Mouse (Mus musculus) left cerebral cortex, postnatal 4 days (tissue): ENCODE measurements around the gene Rbms3. TPM values are rescaled to one million over a fixed set of nuclear protein-coding genes. Genes with fewer than 3 reads are reported as not detected.

Experiments
- DNase-seq: peaks from one replicate; pipeline ENCODE4 v3.0.0-alpha.2; 2022
- intact Hi-C: fragments of 180-260 bp; cut with DNase I; formaldehyde crosslinking; loops from one replicate; pipeline ENCODE4 v1.15.1; 2025
- total RNA-seq, 2 experiments: library from RNA; stranded (reverse); gene quantifications; 2 replicates each; pipeline ENCODE4 v1.2.3; 2021

The Rbms3 gene
- total RNA-seq: 10 to 100 TPM; 18.3 to 22.5 TPM

- DNase-seq: peak; percentile 12
- intact Hi-C loops: no loop called here
Observed at GRCm38 (mm10) chr9:117629771-117630170, at the start of gene Rbms3. Gene Rbms3 (minus strand): TSS chr9:117629913.

- intact Hi-C loops: no loop called here
- DNase-seq: no peak
Observed at GRCm38 (mm10) chr9:117673311-117673710, 43.6 kb upstream of the Rbms3 start.

DNA sequence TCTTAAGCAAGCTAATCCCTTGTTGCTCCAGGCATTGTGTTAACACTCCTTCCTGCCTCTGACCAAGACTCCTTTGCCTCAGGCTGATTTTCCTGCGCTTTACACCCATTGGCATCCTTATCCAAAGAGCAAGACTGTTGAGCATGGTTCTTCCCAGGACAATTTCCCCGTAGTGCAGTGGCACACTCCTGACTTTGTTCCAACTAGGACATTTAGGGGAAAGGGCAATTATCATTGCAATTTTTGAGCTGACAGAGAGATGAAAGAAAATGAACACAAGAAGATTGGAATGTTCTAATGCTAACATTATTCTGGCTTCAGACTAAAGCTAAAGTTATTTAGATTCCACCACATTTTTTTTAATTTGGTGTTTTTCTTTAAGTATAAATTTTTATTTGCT, 24.9 kb upstream of the Rbms3 start:
- intact Hi-C loops: no loop called here

GRCm38 (mm10) chr9:117653641-117654040, 23.9 kb upstream of the Rbms3 start:
- intact Hi-C loops: no loop called here
- DNase-seq: no peak

More for the DNA sequence above, 24.9 kb upstream of the Rbms3 start:
- DNase-seq: no peak

DNA sequence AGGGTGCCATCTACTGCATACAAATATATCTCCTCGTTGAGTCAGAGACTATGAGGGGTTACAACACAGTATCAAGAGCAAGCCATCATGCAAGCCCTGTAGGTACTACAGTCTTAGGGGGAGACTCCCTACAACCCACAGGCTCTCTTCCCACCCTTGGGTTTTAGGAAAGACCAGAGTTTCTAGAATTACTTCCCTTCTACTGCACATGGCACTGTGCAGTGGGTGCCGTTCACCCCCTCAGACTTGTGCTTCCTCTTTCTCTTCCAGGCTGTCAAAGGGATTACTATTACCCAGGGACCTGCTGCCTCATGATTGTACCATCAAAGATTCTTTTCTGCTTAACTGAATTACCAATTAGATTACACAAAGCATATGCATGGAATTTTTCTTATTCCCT, 16.4 kb upstream of the Rbms3 start:
- intact Hi-C loops: no loop called here
- DNase-seq: no peak

DNA sequence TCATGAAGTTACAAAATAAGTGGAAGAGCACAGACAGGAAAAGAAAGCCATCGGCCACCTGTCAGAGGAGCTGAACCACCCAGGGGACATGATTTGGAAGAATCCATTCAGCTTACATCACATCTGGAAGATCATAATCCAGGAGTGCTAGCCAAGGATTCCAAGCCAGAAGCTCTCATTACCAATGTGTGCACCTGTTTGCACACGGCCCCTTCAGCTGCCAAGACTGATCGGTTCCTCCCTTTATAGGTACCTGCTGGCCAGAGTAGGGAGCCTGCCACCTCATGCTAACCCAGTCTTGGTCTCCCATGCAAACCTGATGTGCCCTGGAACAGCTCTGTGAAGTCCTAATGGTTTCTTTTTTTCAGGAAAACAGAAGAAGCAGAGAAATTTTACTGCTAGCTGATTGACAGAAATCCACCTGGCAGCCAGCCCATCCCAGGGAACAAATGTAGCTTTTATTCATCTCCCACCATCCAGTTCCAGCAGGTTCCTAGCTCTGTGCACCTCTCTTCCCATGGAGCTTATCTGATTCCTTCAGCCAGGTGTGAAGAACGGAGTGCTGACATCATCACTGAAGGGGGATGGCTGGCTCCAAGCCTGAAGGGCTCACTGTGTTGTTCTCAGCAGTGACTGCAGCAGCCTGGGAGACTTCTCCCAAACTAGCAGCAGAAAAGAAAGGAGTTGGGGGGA, 11.5 kb upstream of the Rbms3 start:
- intact Hi-C loops: no loop called here
- no peak for DNase-seq

DNA sequence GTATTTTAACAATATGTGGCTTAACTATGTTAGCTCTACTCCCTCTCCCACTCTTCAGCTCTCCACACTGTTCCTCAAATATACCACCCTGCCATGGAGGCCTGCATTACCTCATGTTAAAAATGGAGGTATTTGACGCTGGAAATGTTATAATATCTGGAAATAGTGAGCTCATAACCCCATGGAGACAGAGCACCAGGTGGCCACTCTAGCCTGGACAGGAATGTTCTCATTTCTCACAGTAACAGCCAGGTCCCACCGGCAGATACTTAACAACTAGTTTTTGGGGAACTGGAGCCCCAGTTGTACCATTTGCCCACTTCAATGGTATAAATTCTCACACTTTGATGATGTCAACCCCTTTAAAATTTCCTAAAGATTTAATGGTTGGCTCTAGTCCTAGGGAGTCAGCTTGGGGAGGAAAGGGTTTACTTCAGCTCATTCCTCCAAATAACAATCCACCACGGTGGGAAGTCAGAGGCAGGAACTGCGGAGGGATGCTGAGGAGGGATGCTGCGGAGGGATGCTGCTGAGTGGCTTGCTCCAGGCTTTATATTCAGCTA, 9.0 kb upstream of the Rbms3 start:
- intact Hi-C loops: no loop called here
- no peak for DNase-seq

DNA sequence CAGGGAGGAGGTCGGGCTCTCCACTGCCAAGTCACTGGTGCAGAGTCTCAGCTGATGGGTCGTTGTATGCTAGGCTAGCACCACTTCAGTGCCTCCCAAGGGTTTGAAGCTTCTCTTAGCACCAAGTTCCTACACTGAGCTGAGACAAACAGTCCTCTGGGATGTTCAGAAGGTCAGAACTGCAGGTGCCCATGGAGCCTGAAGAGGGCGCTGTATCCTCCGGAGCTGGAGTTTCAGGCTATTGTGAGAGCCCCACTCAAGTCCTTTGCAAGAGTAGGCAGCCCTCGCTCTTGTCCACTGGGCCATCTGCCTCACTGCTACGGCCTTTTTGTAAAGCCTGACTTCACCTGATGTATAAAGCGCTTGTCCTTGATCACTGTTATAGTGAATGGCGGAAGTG, 6.8 kb upstream of the Rbms3 start:
- intact Hi-C loops: no loop called here
- DNase-seq: no peak

DNA sequence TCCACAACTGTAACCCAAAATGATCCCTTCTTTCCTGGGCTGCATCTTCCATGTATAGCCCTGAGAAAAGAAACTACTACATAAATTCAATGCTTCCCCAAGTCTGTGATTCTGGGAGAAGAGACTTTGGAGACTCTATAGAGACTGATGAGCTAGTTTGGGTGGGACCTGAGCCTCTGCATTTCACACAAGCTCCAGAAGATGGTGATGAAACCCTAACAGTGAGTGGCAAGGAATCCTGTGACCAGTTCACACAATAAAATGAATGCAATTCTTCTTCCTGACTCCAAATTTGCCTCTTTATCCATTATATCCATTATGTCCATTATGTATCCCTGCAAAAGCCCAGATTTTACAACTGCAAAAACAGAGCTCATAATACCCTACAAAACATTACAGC, 2.5 kb downstream of the Rbms3 start:
- DNase-seq: no peak
- intact Hi-C loops: no loop called here

DNA sequence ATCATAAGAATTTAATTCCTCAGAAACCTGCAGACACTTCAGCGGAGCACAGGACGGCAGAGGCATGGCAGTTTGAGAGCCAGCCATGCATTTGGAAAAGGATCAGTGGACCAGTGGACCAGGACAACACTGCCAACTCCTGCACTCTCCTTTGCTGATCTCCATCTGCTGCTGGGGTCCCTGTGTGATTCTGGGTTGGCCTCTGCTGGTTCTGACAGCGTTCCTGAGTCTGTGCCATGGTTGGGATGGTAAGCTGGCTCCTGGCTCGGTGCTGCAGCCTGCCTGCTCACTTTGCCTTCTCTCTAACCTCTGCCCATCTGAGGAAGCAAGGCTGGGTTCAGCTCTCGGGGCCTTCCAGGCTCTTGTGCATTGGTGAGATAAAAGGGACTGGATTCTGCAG, 28.9 kb downstream of the Rbms3 start:
- DNase-seq: peak; percentile 77
- intact Hi-C loops: no loop called here

- no peak for DNase-seq
- intact Hi-C loops: no loop called here
Observed at GRCm38 (mm10) chr9:117599341-117599740, 30.4 kb downstream of the Rbms3 start.

DNA sequence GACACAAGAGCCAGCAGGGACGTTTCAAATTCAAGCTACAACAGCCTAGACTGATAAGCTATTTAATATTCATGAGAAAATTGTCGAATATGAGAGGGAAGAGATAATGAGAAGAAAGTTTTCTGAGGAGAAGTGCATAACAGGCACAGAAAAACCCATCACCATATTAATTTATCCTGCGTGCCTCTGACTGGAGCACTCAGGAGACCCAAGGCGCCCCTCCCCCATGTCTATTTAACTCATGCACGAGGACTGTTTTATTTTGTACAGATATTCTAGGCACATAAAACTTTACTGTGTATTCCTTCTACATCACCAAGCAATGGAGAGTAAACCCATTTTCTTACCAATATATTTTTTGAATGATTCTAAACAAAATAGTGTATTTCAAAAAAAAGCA, 33.6 kb downstream of the Rbms3 start:
- DNase-seq: no peak
- intact Hi-C loops: no loop called here

DNA sequence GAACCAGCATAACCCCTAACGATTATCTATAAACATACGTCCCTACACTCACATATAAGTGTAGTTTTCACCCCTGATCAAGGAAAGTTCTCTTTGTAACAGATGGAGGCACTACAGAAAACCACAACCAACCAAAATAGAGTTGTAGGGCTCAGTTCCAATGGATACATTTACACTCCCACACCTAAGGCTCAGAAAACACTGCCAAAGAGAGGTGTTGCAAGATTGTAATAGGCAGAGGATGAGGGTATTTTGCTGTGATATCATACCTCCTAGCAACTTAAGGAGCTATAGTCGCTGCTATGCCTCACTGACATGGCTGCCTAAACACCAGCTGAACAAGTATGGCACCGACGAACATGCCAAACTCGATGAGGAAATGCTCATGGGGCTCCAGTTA, 44.4 kb downstream of the Rbms3 start:
- intact Hi-C loops: no loop called here
- no peak for DNase-seq

GRCm38 (mm10) chr9:117583638-117584037, 46.1 kb downstream of the Rbms3 start:
- DNase-seq: peak; percentile 29
- intact Hi-C loops: no loop called here

- no peak for DNase-seq
- intact Hi-C loops: no loop called here
Observed at GRCm38 (mm10) chr9:117582591-117582990, 47.1 kb downstream of the Rbms3 start.

GRCm38 (mm10) chr9:117571186-117571855, 58.4 kb downstream of the Rbms3 start:
- DNase-seq: no peak

GRCm38 (mm10) chr9:117570240-117570821, 59.4 kb downstream of the Rbms3 start:
- no peak for DNase-seq
- intact Hi-C loops: no loop called here

More at GRCm38 (mm10) chr9:117571186-117571855, 58.4 kb downstream of the Rbms3 start:
- intact Hi-C loops: no loop called here

DNA sequence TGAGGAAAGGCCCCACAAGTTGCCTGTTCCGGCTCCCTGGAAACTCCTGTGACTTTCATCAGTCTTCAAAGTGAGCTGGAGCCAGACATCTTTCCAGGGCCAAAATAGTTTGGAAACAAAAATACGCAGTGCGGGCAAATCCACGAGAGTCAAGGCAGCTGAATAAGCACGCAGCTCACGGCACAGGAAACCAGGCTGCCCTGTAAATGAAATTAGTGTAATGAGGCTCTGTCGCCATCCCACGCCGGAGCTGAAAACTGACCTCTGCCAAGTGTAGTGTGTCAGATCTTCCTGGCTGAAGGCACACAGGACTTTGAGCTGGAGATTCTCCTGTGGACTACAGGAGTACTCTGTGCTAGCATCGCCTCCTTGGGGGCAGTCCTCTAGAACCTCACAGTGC, 63.4 kb downstream of the Rbms3 start:
- no peak for DNase-seq
- intact Hi-C loops: no loop called here

- intact Hi-C loops: no loop called here
- DNase-seq: no peak
Observed at GRCm38 (mm10) chr9:117558562-117558961, 71.2 kb downstream of the Rbms3 start.

DNA sequence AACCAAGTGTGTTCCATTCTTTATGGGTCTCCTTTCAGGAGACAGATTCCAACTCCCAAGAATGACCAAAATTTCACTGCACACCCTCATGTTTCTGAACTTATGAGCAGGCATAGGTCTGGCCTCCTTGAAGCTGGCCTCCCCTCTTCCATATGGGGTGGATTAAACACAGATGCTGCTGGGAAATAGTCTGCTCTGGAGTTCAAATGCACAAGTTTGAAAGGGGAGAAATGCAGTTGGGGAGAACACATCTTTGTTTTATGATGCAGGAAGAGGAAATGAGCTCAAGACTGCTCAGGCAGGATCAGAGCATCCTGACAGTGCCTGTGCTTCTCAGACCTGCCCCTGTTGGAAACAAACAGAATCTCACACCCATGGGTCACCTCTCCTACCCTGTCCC, 75.4 kb downstream of the Rbms3 start:
- intact Hi-C loops: no loop called here
- DNase-seq: no peak

DNA sequence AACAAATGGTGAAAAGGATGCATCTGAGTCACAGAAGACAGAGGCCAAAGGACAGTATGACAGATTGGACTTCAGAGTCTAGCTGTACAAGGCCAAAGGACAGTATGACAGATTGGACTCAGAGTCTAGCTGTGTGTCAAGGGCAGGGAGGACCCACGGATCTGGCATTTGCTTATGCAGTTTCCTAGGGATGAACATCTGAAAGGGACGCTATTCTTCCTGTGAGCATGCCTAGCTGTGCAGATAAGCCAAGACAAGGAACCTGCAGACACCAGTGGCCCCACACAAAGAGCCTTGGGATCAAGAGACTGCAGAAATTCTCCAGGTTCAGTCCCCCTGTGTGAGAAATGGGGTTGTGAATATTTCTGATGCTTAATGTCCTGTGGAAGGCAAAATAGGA, 100.4 kb downstream of the Rbms3 start:
- no peak for DNase-seq
- intact Hi-C loops: no loop called here

GRCm38 (mm10) chr9:117508941-117509340, 120.8 kb downstream of the Rbms3 start:
- DNase-seq: peak; percentile 29
- intact Hi-C loops: no loop called here
